ENCODE assay signal across 23 mouse cellular contexts in the genomic region with DNA sequence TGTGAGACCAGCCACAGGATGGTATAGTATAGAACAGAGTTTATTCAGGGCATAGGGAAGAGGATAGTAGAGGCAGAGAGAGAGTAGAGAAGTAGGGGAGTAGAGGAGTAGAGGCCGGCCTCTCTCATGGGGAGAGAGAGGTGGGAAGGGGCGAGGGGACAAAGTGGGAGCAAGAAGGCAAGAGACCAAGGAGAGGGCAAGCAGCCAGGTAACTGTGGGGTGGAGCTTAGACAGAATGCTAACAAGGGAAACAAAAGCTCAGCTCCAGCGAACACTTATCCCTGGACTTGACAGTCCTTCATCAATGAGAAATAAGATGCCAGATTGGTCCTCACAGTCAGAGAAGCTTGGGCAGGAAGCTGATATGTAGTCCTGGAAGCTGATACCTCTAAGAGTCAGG. TPM values are rescaled to one million over a fixed set of nuclear protein-coding genes. Genes with fewer than 3 reads are reported as not detected.
DNase-seq lines count a peak whose midpoint lies in the region; ATAC-seq and TF ChIP-seq lines count a peak whose summit lies in the region.
"Had no signal": no experiment of that assay in that cellular context is flagged by ENCODE, and none has a peak within 500 bp of the region (broad histone marks: within the 10 kb centered on the region; RNA-seq: fewer than 3 reads in every experiment).

No protein-coding gene starts in this region.

- 86% methylated on average over 3 of the region's 3 CpGs for WGBS in embryonic facial prominence, embryonic 11.5 days
- 79% methylated on average over 3 of the region's 3 CpGs for WGBS in embryonic facial prominence, embryonic 10.5 days
- WGBS in heart, postnatal 0 days = 79% methylated on average over 3 of the region's 3 CpGs
- WGBS in kidney, postnatal 0 days = 62% methylated on average over 3 of the region's 3 CpGs
- WGBS in embryonic facial prominence, embryonic 15.5 days = 75% methylated on average over 3 of the region's 3 CpGs

- no peaks in the 10 kb centered on the region for H3K4me1 ChIP-seq in embryonic facial prominence, embryonic 11.5 days (ENCODE audit: control insufficient read depth, insufficient read depth, low read length)
- H3K4me1 ChIP-seq in embryonic facial prominence, embryonic 10.5 days = peaks cover 8% of the 10 kb centered on the region; the same call in 1 of the 2 replicates
- 0 out of 2 replicates have a peak, but pooled peaks cover under 1% of the 10 kb centered on the region for H3K4me1 ChIP-seq in heart, postnatal 0 days (ENCODE audit: control insufficient read depth, insufficient read depth)
- no peaks in the 10 kb centered on the region for H3K4me1 ChIP-seq in kidney, postnatal 0 days (replicated peaks; ENCODE audit: insufficient read depth, low read length)
- no peaks in the 10 kb centered on the region for H3K4me1 ChIP-seq in embryonic facial prominence, embryonic 15.5 days
- H3K4me1 ChIP-seq: forebrain, embryonic 15.5 days; hindbrain, embryonic 15.5 days had no signal

- intact Hi-C loops in heart, postnatal 14 days (cut with DNase I) = no loop called here

- no peak for TF ChIP-seq CTCF in heart, postnatal 0 days (IDR thresholded peaks at IDR 0.05; ENCODE audit: low read depth)
- no peak for TF ChIP-seq CTCF in kidney, postnatal 0 days (IDR thresholded peaks at IDR 0.05; ENCODE audit: low read depth)

- no peaks in the 10 kb centered on the region for H3K27me3 ChIP-seq in embryonic facial prominence, embryonic 11.5 days (ENCODE audit: control insufficient read depth, insufficient read depth, low read length)
- no peaks in the 10 kb centered on the region for H3K27me3 ChIP-seq in embryonic facial prominence, embryonic 10.5 days (replicated peaks; ENCODE audit: low read depth, poor library complexity, severe bottlenecking)
- H3K27me3 ChIP-seq in heart, postnatal 0 days (ENCODE audit: control insufficient read depth, insufficient read depth, low read length) = no peaks in the 10 kb centered on the region
- no peaks in the 10 kb centered on the region for H3K27me3 ChIP-seq in kidney, postnatal 0 days (ENCODE audit: insufficient read depth, low read length)
- no peaks in the 10 kb centered on the region for H3K27me3 ChIP-seq in embryonic facial prominence, embryonic 15.5 days
- H3K27me3 ChIP-seq: CH12.LX; forebrain, embryonic 15.5 days; hindbrain, embryonic 15.5 days had no signal

- no peak for TF ChIP-seq EP300 in heart, postnatal 0 days (IDR thresholded peaks at IDR 0.05; ENCODE audit: low read depth)

- H3K36me3 ChIP-seq in embryonic facial prominence, embryonic 11.5 days (replicated peaks; ENCODE audit: control insufficient read depth, insufficient read depth, low read depth, low read length) = no peaks in the 10 kb centered on the region
- no peaks in the 10 kb centered on the region for H3K36me3 ChIP-seq in embryonic facial prominence, embryonic 10.5 days (replicated peaks)
- H3K36me3 ChIP-seq in heart, postnatal 0 days (replicated peaks; ENCODE audit: control insufficient read depth, insufficient read depth, low read length) = no peaks in the 10 kb centered on the region
- no peaks in the 10 kb centered on the region for H3K36me3 ChIP-seq in kidney, postnatal 0 days (ENCODE audit: insufficient read depth, low read length)
- H3K36me3 ChIP-seq in embryonic facial prominence, embryonic 15.5 days = no peaks in the 10 kb centered on the region
- H3K36me3 ChIP-seq: forebrain, embryonic 15.5 days; hindbrain, embryonic 15.5 days had no signal

- no peaks in the 10 kb centered on the region for H3K9me3 ChIP-seq in embryonic facial prominence, embryonic 11.5 days (replicated peaks; ENCODE audit: control insufficient read depth, low read length)
- no peaks in the 10 kb centered on the region for H3K9me3 ChIP-seq in embryonic facial prominence, embryonic 10.5 days
- H3K9me3 ChIP-seq in heart, postnatal 0 days (replicated peaks; ENCODE audit: control insufficient read depth, low read length) = no peaks in the 10 kb centered on the region
- H3K9me3 ChIP-seq in kidney, postnatal 0 days (replicated peaks; ENCODE audit: low read length) = no peaks in the 10 kb centered on the region
- H3K9me3 ChIP-seq in embryonic facial prominence, embryonic 15.5 days (replicated peaks) = no peaks in the 10 kb centered on the region
- H3K9me3 ChIP-seq: forebrain, embryonic 15.5 days; hindbrain, embryonic 15.5 days had no signal

- no peak overlapping the region for H3K4me3 ChIP-seq in embryonic facial prominence, embryonic 11.5 days (ENCODE audit: low read depth, low read length)
- H3K4me3 ChIP-seq in embryonic facial prominence, embryonic 10.5 days = no peak overlapping the region
- no peak overlapping the region for H3K4me3 ChIP-seq in heart, postnatal 0 days (ENCODE audit: low read depth, low read length)
- no peak overlapping the region for H3K4me3 ChIP-seq in kidney, postnatal 0 days (replicated peaks; ENCODE audit: low read depth, low read length)
- no peak overlapping the region for H3K4me3 ChIP-seq in embryonic facial prominence, embryonic 15.5 days (replicated peaks)
- H3K4me3 ChIP-seq: forebrain, embryonic 15.5 days; hindbrain, embryonic 15.5 days had no signal

- ATAC-seq in embryonic facial prominence, embryonic 11.5 days (replicated peaks; ENCODE audit: insufficient number of reproducible peaks, low FRiP score, low TSS enrichment, low read depth) = peak; percentile 48; the same call in 1 of the 2 replicates
- 0 out of 2 replicates have a peak, but pooled peaks have one; percentile 8 for ATAC-seq in heart, postnatal 0 days (ENCODE audit: insufficient read depth, low read depth)
- ATAC-seq in kidney, postnatal 0 days (replicated peaks; ENCODE audit: low FRiP score, low read depth) = no peak
- ATAC-seq in embryonic facial prominence, embryonic 15.5 days (ENCODE audit: insufficient number of reproducible peaks, low FRiP score, low TSS enrichment, low read depth) = peak; percentile 19; the same call in 1 of the 2 replicates
- ATAC-seq: forebrain, embryonic 15.5 days; Patski had no signal

- no peak for DNase-seq in embryonic facial prominence, embryonic 11.5 days (ENCODE audit: low spot score)
- no peak for DNase-seq in embryonic facial prominence, embryonic 10.5 days (ENCODE audit: low spot score)
- no peak for DNase-seq in heart, postnatal 0 days (ENCODE audit: low spot score)
- DNase-seq in heart, postnatal 14 days = no peak
- peak; percentile 21 for DNase-seq in kidney, postnatal 0 days (ENCODE audit: low spot score)
- no peak for DNase-seq in kidney, adult 11 months
- DNase-seq: adrenal gland, adult 2 months; adrenal gland, postnatal 25 days; gastrocnemius, postnatal 14 days; heart, postnatal 36 days; kidney, adult 18-20 months had no signal

- H3K4me2 ChIP-seq in embryonic facial prominence, embryonic 11.5 days (ENCODE audit: low read depth, low read length) = no peak overlapping the region
- H3K4me2 ChIP-seq in heart, postnatal 0 days (ENCODE audit: low read depth, low read length) = no peak overlapping the region
- H3K4me2 ChIP-seq in kidney, postnatal 0 days (ENCODE audit: low read length) = no peak overlapping the region
- H3K4me2 ChIP-seq in embryonic facial prominence, embryonic 15.5 days (replicated peaks) = no peak overlapping the region
- H3K4me2 ChIP-seq: forebrain, embryonic 15.5 days; hindbrain, embryonic 15.5 days had no signal

- H3K9ac ChIP-seq in embryonic facial prominence, embryonic 11.5 days (replicated peaks; ENCODE audit: low read length) = no peak overlapping the region
- H3K9ac ChIP-seq in heart, postnatal 0 days (replicated peaks; ENCODE audit: low read depth, low read length) = no peak overlapping the region
- H3K9ac ChIP-seq in kidney, postnatal 0 days (ENCODE audit: low read depth, low read length) = no peak overlapping the region
- no peak overlapping the region for H3K9ac ChIP-seq in embryonic facial prominence, embryonic 15.5 days
- H3K9ac ChIP-seq: forebrain, embryonic 15.5 days; hindbrain, embryonic 15.5 days had no signal

- no peak overlapping the region for H3K27ac ChIP-seq in embryonic facial prominence, embryonic 11.5 days (replicated peaks; ENCODE audit: low read depth, low read length)
- no peak overlapping the region for H3K27ac ChIP-seq in embryonic facial prominence, embryonic 10.5 days (replicated peaks)
- H3K27ac ChIP-seq in heart, postnatal 0 days (ENCODE audit: low read depth) = no peak overlapping the region
- H3K27ac ChIP-seq in kidney, postnatal 0 days = no peak overlapping the region
- no peak overlapping the region for H3K27ac ChIP-seq in embryonic facial prominence, embryonic 15.5 days (replicated peaks)
- H3K27ac ChIP-seq: forebrain, embryonic 15.5 days; hindbrain, embryonic 15.5 days had no signal

RNA-seq across cellular contexts. Expression of a gene that starts 3.6 kb away (rescaled TPM):
- polyA plus RNA-seq in embryonic facial prominence, embryonic 11.5 days (2014; fragmentation: Nextera tagmentation; extraction: Ambion mirVana) = 0.10 TPM in 1 of 2 replicates, not detected in the other
- not detected in 2 replicates for polyA plus RNA-seq in embryonic facial prominence, embryonic 10.5 days (2016; fragmentation: Nextera tagmentation; extraction: Ambion mirVana)
- 0.46 TPM in 1 of 2 replicates, not detected in the other for total RNA-seq in heart, postnatal 0 days (2014; rRNA removed; ENCODE audit: low replicate concordance)
- polyA plus RNA-seq in heart, postnatal 0 days (2015; fragmentation: Nextera tagmentation; extraction: Ambion mirVana) = not detected in 2 replicates
- 1 to 10 TPM in 1 of 2 experiments, under 1 TPM in 1; 0.71 to 1.3 TPM for total RNA-seq in heart, postnatal 14 days (2021)
- 0.17 TPM in 1 of 2 replicates, not detected in the other for polyA plus RNA-seq in kidney, postnatal 0 days (2015; fragmentation: Nextera tagmentation; extraction: Ambion mirVana)
- 0.23 TPM in 1 of 2 replicates, not detected in the other for polyA plus RNA-seq in embryonic facial prominence, embryonic 15.5 days (2015; fragmentation: Nextera tagmentation; extraction: Ambion mirVana)
- total RNA-seq: CH12.LX had no signal
- polyA plus RNA-seq: forebrain, embryonic 11.5 days; forebrain, embryonic 15.5 days; heart, embryonic 14.5 days; intestine, embryonic 14.5 days; kidney, embryonic 14.5 days; Patski had no signal

RNA-seq across cellular contexts. Expression of a gene that starts 15.4 kb away (rescaled TPM):
- not detected in 2 replicates for polyA plus RNA-seq in embryonic facial prominence, embryonic 11.5 days (2014; fragmentation: Nextera tagmentation; extraction: Ambion mirVana)
- polyA plus RNA-seq in embryonic facial prominence, embryonic 10.5 days (2016; fragmentation: Nextera tagmentation; extraction: Ambion mirVana) = not detected in 2 replicates
- total RNA-seq in heart, postnatal 0 days (2014; rRNA removed; ENCODE audit: low replicate concordance) = not detected in 2 replicates
- polyA plus RNA-seq in heart, postnatal 0 days (2015; fragmentation: Nextera tagmentation; extraction: Ambion mirVana) = not detected in 2 replicates
- not detected for total RNA-seq in heart, postnatal 14 days (2021)
- polyA plus RNA-seq in kidney, postnatal 0 days (2015; fragmentation: Nextera tagmentation; extraction: Ambion mirVana) = not detected in 2 replicates
- polyA plus RNA-seq in embryonic facial prominence, embryonic 15.5 days (2015; fragmentation: Nextera tagmentation; extraction: Ambion mirVana) = not detected in 2 replicates
- total RNA-seq: adrenal gland, adult 2 months; adrenal gland, postnatal 25 days; CH12.LX; gastrocnemius, postnatal 14 days; heart, adult 8-10 months; heart, postnatal 36 days had no signal
- polyA plus RNA-seq: adrenal gland, adult 2 months; cerebellum, adult 2 months; forebrain, embryonic 11.5 days; forebrain, embryonic 15.5 days; gonadal fat pad, adult 2 months; heart, embryonic 14.5 days; hindbrain, embryonic 15.5 days; intestine, embryonic 14.5 days; kidney, embryonic 14.5 days; Patski had no signal
